Mouse (Mus musculus) CH12.LX (cell line): ENCODE data around the gene Snx14. TPM values are rescaled to one million over a fixed set of nuclear protein-coding genes. Genes with fewer than 3 reads are reported as not detected.

Source experiments
- DNase-seq: peaks from one replicate; pipeline ENCODE4 v3.0.0-alpha.2; 2013; ENCODE audit errors: extremely low read depth
- H3K27ac ChIP-seq: 2 replicates; pipeline ENCODE4 v1.5.1; 2012; ENCODE audit warnings: low read depth, mild to moderate bottlenecking, control low read depth, moderate library complexity; ENCODE audit not compliant: insufficient read depth
- H3K27me3 ChIP-seq: replicated peaks from 2 replicates; pipeline ENCODE3; 2012; ENCODE audit warnings: inconsistent platforms
- H3K36me3 ChIP-seq, 2 experiments: replicated peaks in 1 of 2; 2 replicates each; pipeline versions ENCODE3 to v1.6.1; 2012; ENCODE audit warnings: inconsistent platforms in 1 of 2, low read length in 1 of 2, mild to moderate bottlenecking in 1 of 2, mixed read lengths in 1 of 2, moderate library complexity in 1 of 2; ENCODE audit not compliant: control insufficient read depth in 1 of 2, insufficient read depth in 1 of 2
- H3K4me1 ChIP-seq, 2 experiments: 2 replicates each; pipeline ENCODE4 v1.6.1; 2012; ENCODE audit warnings: inconsistent platforms in 1 of 2, moderate library complexity in 1 of 2; ENCODE audit not compliant: insufficient read depth in 2 of 2, control insufficient read depth in 1 of 2
- H3K4me2 ChIP-seq: 2 replicates; pipeline ENCODE4 v1.6.1; 2012; ENCODE audit warnings: low read depth, mild to moderate bottlenecking, control low read depth; ENCODE audit not compliant: poor library complexity, insufficient read depth, severe bottlenecking
- H3K4me3 ChIP-seq, 3 experiments: fragments of 150-350 bp in 1 of 3; sonication (generic) in 1 of 3; replicated peaks in 1 of 3; 2 replicates each; pipeline versions ENCODE3 to v1.5.1; 2011 to 2012; ENCODE audit warnings: low read depth in 2 of 3, low read length in 2 of 3, mild to moderate bottlenecking in 2 of 3, moderate library complexity in 2 of 3, control low read depth in 1 of 3, improper control_type of control experiment in 1 of 3, inconsistent platforms in 1 of 3, mixed read lengths in 1 of 3; ENCODE audit not compliant: poor library complexity in 1 of 3
- H3K79me2 ChIP-seq: replicated peaks from 2 replicates; pipeline ENCODE4 v1.6.1; 2012; ENCODE audit warnings: mild to moderate bottlenecking, moderate library complexity; ENCODE audit not compliant: control insufficient read depth, poor library complexity, insufficient read depth, severe bottlenecking; ENCODE audit errors: extremely low read depth
- H3K9ac ChIP-seq: 2 replicates; pipeline ENCODE4 v1.6.1; 2012; ENCODE audit warnings: low read depth, mild to moderate bottlenecking, control low read depth, moderate library complexity; ENCODE audit not compliant: insufficient read depth
- H3K9me3 ChIP-seq: replicated peaks from 2 replicates; pipeline ENCODE3; 2012; ENCODE audit warnings: low read length, inconsistent platforms, mixed read lengths
- BHLHE40 ChIP-seq: IDR thresholded peaks from 2 replicates; pipeline ENCODE4 v1.6.1; 2011; ENCODE audit warnings: mild to moderate bottlenecking, low read depth, low read length, improper control_type of control experiment
- CHD2 ChIP-seq: IDR thresholded peaks from 2 replicates; pipeline ENCODE4 v1.6.1; 2011; ENCODE audit warnings: low read length, improper control_type of control experiment
- E2F4 ChIP-seq: IDR thresholded peaks from 2 replicates; pipeline ENCODE4 v1.6.1; 2011; ENCODE audit warnings: low read depth, low read length, improper control_type of control experiment; ENCODE audit not compliant: insufficient replicate concordance
- ELF1 ChIP-seq: IDR thresholded peaks from 2 replicates; pipeline ENCODE4 v1.6.1; 2014; ENCODE audit warnings: low read depth, mild to moderate bottlenecking, inconsistent platforms, low read length, improper control_type of control experiment
- EP300 ChIP-seq: IDR thresholded peaks from 2 replicates; pipeline ENCODE4 v1.6.1; 2011; ENCODE audit warnings: low read length, improper control_type of control experiment
- ETS1 ChIP-seq: conservative IDR thresholded peaks from 2 replicates; pipeline ENCODE4 v1.6.1; 2012; ENCODE audit warnings: low read depth, mild to moderate bottlenecking, inconsistent platforms, low read length, improper control_type of control experiment, moderate library complexity
- GABPA ChIP-seq: IDR thresholded peaks from 2 replicates; pipeline ENCODE4 v1.6.1; 2012; ENCODE audit warnings: low read depth, low read length, improper control_type of control experiment, inconsistent platforms; ENCODE audit not compliant: insufficient replicate concordance
- IRF4 ChIP-seq: IDR thresholded peaks from 2 replicates; pipeline ENCODE4 v1.6.1; 2014; ENCODE audit warnings: low read depth, mild to moderate bottlenecking, inconsistent platforms, low read length, improper control_type of control experiment
- JUND ChIP-seq: conservative IDR thresholded peaks from 2 replicates; pipeline ENCODE4 v1.6.1; 2011; ENCODE audit warnings: low read depth, low read length, improper control_type of control experiment
- MAFK ChIP-seq: IDR thresholded peaks from 2 replicates; pipeline ENCODE4 v1.6.1; 2011; ENCODE audit warnings: low read length, improper control_type of control experiment; ENCODE audit not compliant: insufficient replicate concordance
- MAX ChIP-seq: IDR thresholded peaks from 2 replicates; pipeline ENCODE4 v1.6.1; 2011; ENCODE audit warnings: low read length, improper control_type of control experiment
- MAZ ChIP-seq: IDR thresholded peaks from 2 replicates; pipeline ENCODE4 v1.6.1; 2012; ENCODE audit warnings: low read depth, mild to moderate bottlenecking, inconsistent platforms, low read length, improper control_type of control experiment, moderate library complexity
- MEF2A ChIP-seq: IDR thresholded peaks from 2 replicates; pipeline ENCODE4 v1.6.1; 2014; ENCODE audit warnings: low read depth, mild to moderate bottlenecking, inconsistent platforms, low read length, improper control_type of control experiment, borderline replicate concordance
- MXI1 ChIP-seq: IDR thresholded peaks from 2 replicates; pipeline ENCODE4 v1.6.1; 2011; ENCODE audit warnings: mild to moderate bottlenecking, low read depth, low read length, improper control_type of control experiment
- NELFE ChIP-seq: IDR thresholded peaks from 2 replicates; pipeline ENCODE4 v1.6.1; 2011; ENCODE audit warnings: low read depth, low read length, improper control_type of control experiment
- NRF1 ChIP-seq: IDR thresholded peaks from 2 replicates; pipeline ENCODE4 v1.6.1; 2014; ENCODE audit warnings: low read depth, mild to moderate bottlenecking, inconsistent platforms, low read length, improper control_type of control experiment, moderate library complexity
- POLR2A ChIP-seq: IDR thresholded peaks from 2 replicates; pipeline ENCODE4 v1.6.1; 2011; ENCODE audit warnings: low read depth, mild to moderate bottlenecking, improper control_type of control experiment, low read length
- RAD21 ChIP-seq: IDR thresholded peaks from 2 replicates; pipeline ENCODE4 v1.6.1; 2011; ENCODE audit warnings: low read depth, mild to moderate bottlenecking, low read length, improper control_type of control experiment, moderate library complexity
- RCOR1 ChIP-seq: conservative IDR thresholded peaks from 2 replicates; pipeline ENCODE4 v1.6.1; 2012; ENCODE audit warnings: low read depth, mild to moderate bottlenecking, inconsistent platforms, low read length, improper control_type of control experiment
- SIN3A ChIP-seq: IDR thresholded peaks from 2 replicates; pipeline ENCODE4 v1.6.1; 2012; ENCODE audit warnings: low read length, improper control_type of control experiment, inconsistent platforms
- SMC3 ChIP-seq: IDR thresholded peaks from 2 replicates; pipeline ENCODE4 v1.6.1; 2011; ENCODE audit warnings: low read depth, low read length, improper control_type of control experiment
- TBP ChIP-seq: conservative IDR thresholded peaks from 2 replicates; pipeline ENCODE4 v1.6.1; 2011; ENCODE audit warnings: low read depth, low read length, improper control_type of control experiment
- UBTF ChIP-seq: IDR thresholded peaks from 2 replicates; pipeline ENCODE4 v1.6.1; 2012; ENCODE audit warnings: low read depth, mild to moderate bottlenecking, inconsistent platforms, low read length, improper control_type of control experiment, moderate library complexity
- ZC3H11A ChIP-seq: IDR thresholded peaks from 2 replicates; pipeline ENCODE4 v1.6.1; 2012; ENCODE audit warnings: low read depth, mild to moderate bottlenecking, inconsistent platforms, low read length, improper control_type of control experiment
- ZKSCAN1 ChIP-seq: IDR thresholded peaks from 2 replicates; pipeline ENCODE4 v1.6.1; 2012; ENCODE audit warnings: low read depth, inconsistent platforms, low read length, improper control_type of control experiment, borderline replicate concordance
- ZMIZ1 ChIP-seq: IDR thresholded peaks from 2 replicates; pipeline ENCODE4 v1.6.1; 2012; ENCODE audit warnings: low read depth, mild to moderate bottlenecking, inconsistent platforms, low read length, improper control_type of control experiment
- dilution Hi-C: fragments of 300-500 bp; cut with MboI; formaldehyde crosslinking; loops from 2 replicates; pipeline ENCODE4 v1.14.3; 2020; ENCODE audit warnings: low sequenced_read_pairs; ENCODE audit not compliant: extremely low pct_unique_long_range_greater_than_20kb, extremely low pct_ligation_motif_present
- in situ Hi-C: fragments of 300-500 bp; cut with MboI; formaldehyde crosslinking; loops from 3 replicates; pipeline ENCODE4 v1.14.3; 2019; ENCODE audit warnings: low sequenced_read_pairs, low pct_ligation_motif_present, low pct_unique_long_range_greater_than_20kb, mixed read lengths
- polyA plus RNA-seq: library from polyadenylated mRNA; unstranded; fragments of >175 nt; gene quantifications from 2 replicates; pipeline ENCODE4 v1.2.1, GENCODE M21; 2012; ENCODE audit warnings: low read depth; ENCODE audit not compliant: insufficient read length
- total RNA-seq, 2 experiments: library from RNA; depleted of rRNA; stranded (reverse); fragments of 300-350 nt in 1 of 2; fragments of >200 nt in 1 of 2; gene quantifications; 2 replicates each; pipeline ENCODE4 v1.2.3; 2012 to 2014

Gene Snx14
- total and polyA plus RNA-seq, 3 experiments = 8.7 to 17.4 (median 10.6) TPM

GRCm38 (mm10) chr9:88348623-88349022 is 90.1 kb downstream of the Snx14 start:
- H3K27me3 ChIP-seq = no peaks in the 10 kb centered on the region
- H3K9ac ChIP-seq = no peak overlapping the region
- TF ChIP-seq JUND (no peak), RCOR1 (no peak), ZKSCAN1 (no peak), RAD21 (no peak), E2F4 (no peak), MAX (no peak), EP300 (no peak), MEF2A (no peak), MAFK (no peak), NRF1 (no peak), ETS1 (no peak)
- TF ChIP-seq, all 38 proteins: peak for 0
- in situ Hi-C loops (no loop called here), dilution Hi-C loops (no loop called here)
- no peak for DNase-seq
- Histone ChIP-seq H3K4me3 (no peak overlapping the region), H3K36me3 (no peaks in the 10 kb centered on the region), H3K9me3 (peaks cover 3% of the 10 kb centered on the region), H3K4me2 (no peak overlapping the region), H3K27ac (no peak overlapping the region), H3K4me1 (peaks cover 4 to 8% of the 10 kb centered on the region in 2 experiments), H3K79me2 (no peaks in the 10 kb centered on the region)

DNA sequence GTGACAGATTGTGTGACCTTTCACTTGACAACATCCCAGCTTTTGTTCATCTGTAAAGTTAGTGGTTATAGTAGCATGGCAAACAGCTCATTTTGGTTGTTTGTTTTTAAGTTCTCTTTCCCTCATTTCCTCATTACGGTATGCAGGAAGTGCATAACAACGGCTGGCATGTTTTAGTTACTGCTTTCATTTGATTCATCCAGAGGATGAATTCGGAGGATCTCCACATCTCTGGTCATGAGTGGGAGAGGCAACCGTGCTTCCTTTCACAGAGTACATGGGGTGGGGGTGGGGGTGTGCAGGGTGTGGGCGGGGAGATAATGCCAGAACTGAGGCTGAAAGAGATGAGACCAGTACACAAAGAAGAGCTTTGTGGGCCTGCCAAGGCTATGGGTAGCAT is 91.9 kb downstream of the Snx14 start:
- H3K4me2 ChIP-seq = no peak overlapping the region
- H3K27me3 ChIP-seq = no peaks in the 10 kb centered on the region
- no peak overlapping the region for H3K27ac ChIP-seq
- H3K4me1 ChIP-seq = no peaks in the 10 kb centered on the region
- DNase-seq = no peak
- no peaks in the 10 kb centered on the region for H3K79me2 ChIP-seq
- H3K9me3 ChIP-seq = peaks cover 3% of the 10 kb centered on the region
- TF ChIP-seq IRF4 = no peak
- no peak for TF ChIP-seq SMC3
- H3K4me3 ChIP-seq = no peak overlapping the region
- no peak overlapping the region for H3K9ac ChIP-seq
- in situ Hi-C loops (no loop called here), dilution Hi-C loops (no loop called here)
- H3K36me3 ChIP-seq = no peaks in the 10 kb centered on the region

- TF ChIP-seq TBP (no peak), BHLHE40 (no peak), ELF1 (no peak), SIN3A (no peak), POLR2A (no peak), IRF4 (no peak), ETS1 (no peak), MXI1 (no peak), MAX (no peak), UBTF (no peak), RAD21 (no peak), CHD2 (no peak), GABPA (no peak), NRF1 (no peak), ZMIZ1 (no peak), NELFE (no peak), MAFK (no peak), MAZ (no peak), ZC3H11A (no peak)
- no peak overlapping the region for H3K4me2 ChIP-seq
- no peak overlapping the region for H3K9ac ChIP-seq
- H3K27me3 ChIP-seq = no peaks in the 10 kb centered on the region
- no peak overlapping the region for H3K27ac ChIP-seq
- dilution Hi-C loops = no loop called here
- H3K36me3 ChIP-seq = no peaks in the 10 kb centered on the region
- in situ Hi-C loops = no loop called here
- no peak overlapping the region for H3K4me3 ChIP-seq
- H3K9me3 ChIP-seq = peaks cover 3% of the 10 kb centered on the region
- no peaks in the 10 kb centered on the region for H3K79me2 ChIP-seq
- no peaks in the 10 kb centered on the region for H3K4me1 ChIP-seq
- no peak for DNase-seq
Measured at GRCm38 (mm10) chr9:88344424-88344823, 94.3 kb downstream of the Snx14 start.
